Mouse (Mus musculus) embryonic facial prominence, embryonic 13.5 days (tissue): Measurements from ENCODE around the gene Rap1gap2. TPM values are rescaled to one million over a fixed set of nuclear protein-coding genes. Genes with fewer than 3 reads are reported as not detected.

Experiments
- ATAC-seq: fragments of 200-750 bp; cut with Nextera tagmentation; 2 replicates; pipeline ENCODE4 v1.8.0; 2017; ENCODE audit warnings: low read depth; ENCODE audit not compliant: insufficient number of reproducible peaks, insufficient read depth, low FRiP score, low TSS enrichment
- H3K27ac ChIP-seq: fragments of 300-500 bp; sonication (generic); 2 replicates; pipeline ENCODE4 v1.5.1; 2015; ENCODE audit warnings: moderate library complexity, mild to moderate bottlenecking, inconsistent platforms
- H3K27me3 ChIP-seq: fragments of 300-500 bp; sonication (generic); 2 replicates; pipeline ENCODE4 v1.6.1; 2015; ENCODE audit warnings: mild to moderate bottlenecking, inconsistent platforms
- H3K36me3 ChIP-seq: fragments of 300-500 bp; sonication (generic); 2 replicates; pipeline ENCODE4 v1.6.1; 2015; ENCODE audit warnings: mild to moderate bottlenecking, inconsistent platforms
- H3K4me1 ChIP-seq: fragments of 300-500 bp; sonication (generic); 2 replicates; pipeline ENCODE4 v1.6.1; 2015; ENCODE audit warnings: inconsistent platforms
- H3K4me2 ChIP-seq: fragments of 300-500 bp; sonication (generic); 2 replicates; pipeline ENCODE4 v1.6.1; 2015; ENCODE audit warnings: moderate library complexity, mild to moderate bottlenecking, inconsistent platforms
- H3K4me3 ChIP-seq: fragments of 300-500 bp; sonication (generic); 2 replicates; pipeline ENCODE4 v1.5.1; 2015; ENCODE audit warnings: mild to moderate bottlenecking, inconsistent platforms
- H3K9ac ChIP-seq: fragments of 300-500 bp; sonication (generic); 2 replicates; pipeline ENCODE4 v1.6.1; 2015; ENCODE audit warnings: mild to moderate bottlenecking, inconsistent platforms
- H3K9me3 ChIP-seq: fragments of 300-500 bp; sonication (generic); 2 replicates; pipeline ENCODE4 v1.6.1; 2016; ENCODE audit warnings: inconsistent platforms
- WGBS: fragments of 180-500 bp; shearing (Covaris S2); methylation state at CpG from one replicate; pipeline ENCODE4 v1.1.7; 2015; ENCODE audit warnings: mixed read lengths; 5-methylcytosine and 5-hydroxymethylcytosine counted together
- polyA plus RNA-seq: library from polyadenylated mRNA; unstranded; fragments of >200 nt; fragmentation: Nextera tagmentation; extraction: Ambion mirVana; gene quantifications from 2 replicates; pipeline ENCODE4 v1.2.1, GENCODE M21; 2015

Rap1gap2 gene
- polyA plus RNA-seq, 1 experiment from 2014 or later, result 1.1 TPM

- Histone ChIP-seq H3K36me3 (no peaks in the 10 kb centered on the region), H3K9ac (no peak overlapping the region), H3K9me3 (no peaks in the 10 kb centered on the region), H3K4me1 (no peaks in the 10 kb centered on the region), H3K4me2 (no peak overlapping the region), H3K4me3 (no peak overlapping the region), H3K27me3 (no peaks in the 10 kb centered on the region), H3K27ac (no peak overlapping the region)
- WGBS, result 54% methylated on average over 12 of the region's 12 CpGs
- no peak for ATAC-seq
These were observed 195.0 kb downstream of the Rap1gap2 start for GRCm38 (mm10) chr11:74415736-74416135.

DNA sequence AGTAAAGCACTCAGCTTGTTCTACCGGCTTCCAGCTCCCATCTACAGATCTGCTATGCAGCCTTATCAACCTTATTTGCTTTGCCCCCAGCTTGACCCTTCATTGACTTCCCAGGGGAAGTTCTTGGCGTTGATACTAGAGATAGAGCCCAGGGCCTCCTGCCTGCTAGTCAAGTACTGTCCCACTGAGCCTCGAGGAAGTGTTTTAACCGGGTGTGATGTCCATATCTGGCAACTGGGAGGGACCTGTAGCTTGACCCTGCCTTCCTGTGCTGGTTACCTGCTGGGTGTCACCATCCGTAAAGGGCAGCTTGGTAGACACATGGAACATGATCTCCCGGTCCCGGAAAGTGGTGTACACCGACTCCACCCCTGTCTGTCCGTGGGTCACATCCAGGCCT lies 196.6 kb downstream of the Rap1gap2 start:
- no peak overlapping the region for H3K9ac ChIP-seq
- ATAC-seq, result no peak
- H3K4me1 ChIP-seq, result peaks cover 10% of the 10 kb centered on the region
- no peak overlapping the region for H3K4me2 ChIP-seq
- WGBS, result 76% methylated on average over 9 of the region's 9 CpGs
- no peak overlapping the region for H3K4me3 ChIP-seq
- no peaks in the 10 kb centered on the region for H3K27me3 ChIP-seq
- H3K36me3 ChIP-seq, result no peaks in the 10 kb centered on the region
- no peak overlapping the region for H3K27ac ChIP-seq
- no peaks in the 10 kb centered on the region for H3K9me3 ChIP-seq

GRCm38 (mm10) chr11:74413449-74413972 lies 197.2 kb downstream of the Rap1gap2 start:
- WGBS, result 70% methylated on average over 3 of the region's 3 CpGs
- ATAC-seq, result no peak
- Histone ChIP-seq H3K27ac (no peak overlapping the region), H3K4me2 (no peak overlapping the region), H3K9me3 (no peaks in the 10 kb centered on the region), H3K4me1 (peaks cover 16% of the 10 kb centered on the region), H3K9ac (no peak overlapping the region), H3K27me3 (no peaks in the 10 kb centered on the region), H3K4me3 (no peak overlapping the region), H3K36me3 (no peaks in the 10 kb centered on the region)

- Histone ChIP-seq H3K9ac (no peak overlapping the region), H3K9me3 (no peaks in the 10 kb centered on the region), H3K36me3 (no peaks in the 10 kb centered on the region), H3K27ac (no peak overlapping the region), H3K4me2 (no peak overlapping the region), H3K4me3 (no peak overlapping the region), H3K27me3 (no peaks in the 10 kb centered on the region), H3K4me1 (peaks cover 18% of the 10 kb centered on the region)
- no peak for ATAC-seq
- WGBS, result 83% methylated on average over 3 of the region's 3 CpGs
These were observed 198.3 kb downstream of the Rap1gap2 start for GRCm38 (mm10) chr11:74412462-74412861.

GRCm38 (mm10) chr11:74411943-74412342 lies 198.8 kb downstream of the Rap1gap2 start:
- no peak overlapping the region for H3K4me3 ChIP-seq
- H3K9ac ChIP-seq, result no peak overlapping the region
- no peak overlapping the region for H3K27ac ChIP-seq
- H3K9me3 ChIP-seq, result no peaks in the 10 kb centered on the region
- peaks cover 18% of the 10 kb centered on the region for H3K4me1 ChIP-seq
- no peaks in the 10 kb centered on the region for H3K27me3 ChIP-seq
- ATAC-seq, result no peak
- 67% methylated on average over 3 of the region's 3 CpGs for WGBS
- H3K36me3 ChIP-seq, result no peaks in the 10 kb centered on the region
- H3K4me2 ChIP-seq, result no peak overlapping the region

DNA sequence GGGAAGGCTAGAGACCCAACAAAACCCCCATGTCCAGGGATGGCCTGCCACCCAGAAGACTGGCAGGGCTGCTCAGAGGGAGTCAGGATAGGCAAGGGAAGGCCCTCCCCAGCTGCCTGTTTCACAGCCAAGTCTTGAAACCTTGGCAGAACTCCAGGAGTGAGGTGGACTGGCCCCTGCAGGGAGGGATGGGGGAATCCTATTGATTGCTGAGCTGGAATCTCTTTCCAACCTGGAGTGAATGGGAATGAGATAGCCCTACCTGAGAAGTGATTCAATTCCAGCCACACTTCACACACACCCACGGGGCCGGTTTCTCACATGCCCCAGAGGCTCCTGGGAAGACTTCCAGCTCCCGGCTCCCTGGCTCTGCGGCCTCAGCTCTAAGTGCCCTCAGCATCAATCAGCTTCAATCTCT lies 200.9 kb downstream of the Rap1gap2 start:
- ATAC-seq, result no peak
- H3K9me3 ChIP-seq, result no peaks in the 10 kb centered on the region
- no peak overlapping the region for H3K4me3 ChIP-seq
- no peak overlapping the region for H3K4me2 ChIP-seq
- WGBS, result 42% methylated on average over 4 of the region's 4 CpGs
- no peaks in the 10 kb centered on the region for H3K27me3 ChIP-seq
- peaks cover 18% of the 10 kb centered on the region for H3K4me1 ChIP-seq
- H3K27ac ChIP-seq, result peak overlapping the region; percentile 24
- no peak overlapping the region for H3K9ac ChIP-seq
- no peaks in the 10 kb centered on the region for H3K36me3 ChIP-seq

- no peaks in the 10 kb centered on the region for H3K36me3 ChIP-seq
- peak overlapping the region; percentile 24 for H3K27ac ChIP-seq
- peaks cover 18% of the 10 kb centered on the region for H3K4me1 ChIP-seq
- no peak for ATAC-seq
- H3K9me3 ChIP-seq, result no peaks in the 10 kb centered on the region
- H3K4me2 ChIP-seq, result no peak overlapping the region
- 52% methylated on average over 5 of the region's 5 CpGs for WGBS
- no peak overlapping the region for H3K9ac ChIP-seq
- no peaks in the 10 kb centered on the region for H3K27me3 ChIP-seq
- H3K4me3 ChIP-seq, result no peak overlapping the region
These were observed 201.3 kb downstream of the Rap1gap2 start for GRCm38 (mm10) chr11:74409447-74409754.

- H3K36me3 ChIP-seq, result no peaks in the 10 kb centered on the region
- 55% methylated on average over 4 of the region's 4 CpGs for WGBS
- H3K4me2 ChIP-seq, result no peak overlapping the region
- no peak overlapping the region for H3K4me3 ChIP-seq
- H3K27ac ChIP-seq, result peak overlapping the region; percentile 24; the same call in 1 of the 2 replicates
- H3K27me3 ChIP-seq, result no peaks in the 10 kb centered on the region
- H3K9ac ChIP-seq, result no peak overlapping the region
- peak; percentile 79 for ATAC-seq
- H3K9me3 ChIP-seq, result no peaks in the 10 kb centered on the region
- H3K4me1 ChIP-seq, result peaks cover 18% of the 10 kb centered on the region
These were observed 201.9 kb downstream of the Rap1gap2 start for GRCm38 (mm10) chr11:74408587-74409446.

DNA sequence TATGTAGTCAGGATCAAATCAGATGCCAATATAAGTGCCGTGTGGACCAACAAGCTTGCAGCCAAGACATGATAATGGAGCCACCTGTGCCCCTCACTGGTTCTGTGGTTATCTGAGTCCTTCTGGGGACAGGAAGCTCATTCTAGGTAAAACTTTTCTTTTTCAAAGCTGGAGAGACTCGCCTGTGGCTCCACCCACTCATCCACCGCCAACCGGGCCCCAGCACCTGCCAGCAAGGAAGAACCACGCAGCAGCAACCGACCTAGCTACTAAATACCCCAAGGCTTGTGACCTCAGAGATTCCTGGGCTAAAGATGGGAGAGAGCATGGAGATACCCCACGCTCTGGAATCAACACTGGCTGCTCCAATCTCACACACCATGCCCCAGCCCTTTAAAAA lies 205.5 kb downstream of the Rap1gap2 start:
- ATAC-seq, result no peak
- Histone ChIP-seq H3K9me3 (no peaks in the 10 kb centered on the region), H3K4me3 (no peak overlapping the region), H3K27ac (no peak overlapping the region), H3K36me3 (no peaks in the 10 kb centered on the region), H3K4me1 (peaks cover 18% of the 10 kb centered on the region), H3K27me3 (no peaks in the 10 kb centered on the region), H3K4me2 (no peak overlapping the region), H3K9ac (no peak overlapping the region)
- WGBS, result 66% methylated on average over 7 of the region's 7 CpGs

DNA sequence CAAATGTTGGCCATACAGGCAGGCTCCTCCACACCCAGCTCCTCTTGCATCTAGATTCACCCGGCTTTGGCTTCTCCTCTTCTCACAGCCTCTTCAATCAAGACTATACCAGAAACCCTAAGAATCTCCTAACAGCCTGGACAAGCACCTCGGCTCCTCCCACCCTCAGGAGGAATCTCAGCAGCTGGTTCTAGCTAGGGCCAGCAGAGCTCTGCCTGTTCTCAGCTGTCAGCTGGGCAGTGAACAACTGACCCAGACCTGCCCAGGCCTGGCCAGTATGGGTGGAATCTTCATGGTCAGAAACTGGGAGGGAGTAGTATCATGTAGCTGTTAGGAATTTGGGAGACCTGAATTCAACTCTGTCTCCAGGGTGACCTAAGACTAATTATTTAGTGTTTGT lies 206.5 kb downstream of the Rap1gap2 start:
- Histone ChIP-seq H3K4me1 (peaks cover 9% of the 10 kb centered on the region), H3K36me3 (no peaks in the 10 kb centered on the region), H3K9ac (no peak overlapping the region), H3K4me2 (no peak overlapping the region), H3K4me3 (no peak overlapping the region), H3K9me3 (no peaks in the 10 kb centered on the region), H3K27ac (no peak overlapping the region), H3K27me3 (no peaks in the 10 kb centered on the region)
- ATAC-seq, result no peak
- WGBS, result 58% methylated on average over 2 of the region's 2 CpGs

DNA sequence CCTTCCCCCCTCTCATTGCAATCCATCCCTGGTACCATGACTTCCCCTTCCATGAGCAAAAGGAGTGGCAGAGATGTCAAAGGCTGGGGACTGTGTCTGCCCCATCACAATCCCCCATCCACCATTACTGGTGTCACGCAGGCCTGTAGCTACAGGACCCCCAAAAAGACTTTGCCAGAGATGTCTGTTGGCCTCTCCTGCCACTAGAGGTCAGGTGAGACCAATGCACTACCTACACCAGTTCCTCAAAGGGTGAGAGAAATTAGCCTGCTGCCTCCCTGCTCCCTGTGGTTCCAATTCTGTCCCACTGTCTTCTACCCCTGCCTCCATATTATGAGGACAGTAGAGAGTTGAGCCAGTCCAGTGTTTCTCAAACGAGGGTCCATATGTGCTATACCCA lies 208.6 kb downstream of the Rap1gap2 start:
- no peaks in the 10 kb centered on the region for H3K27me3 ChIP-seq
- H3K9ac ChIP-seq, result no peak overlapping the region
- WGBS, result 41% methylated on average over 2 of the region's 2 CpGs
- no peak for ATAC-seq
- no peaks in the 10 kb centered on the region for H3K4me1 ChIP-seq
- H3K27ac ChIP-seq, result no peak overlapping the region
- no peak overlapping the region for H3K4me2 ChIP-seq
- no peaks in the 10 kb centered on the region for H3K9me3 ChIP-seq
- H3K36me3 ChIP-seq, result no peaks in the 10 kb centered on the region
- no peak overlapping the region for H3K4me3 ChIP-seq

GRCm38 (mm10) chr11:74395583-74395982 lies 215.1 kb downstream of the Rap1gap2 start:
- ATAC-seq, result no peak
- WGBS, result 87% methylated on average over 18 of the region's 18 CpGs
- H3K4me3 ChIP-seq, result no peak overlapping the region

More at GRCm38 (mm10) chr11:74395583-74395982, 215.1 kb downstream of the Rap1gap2 start:
- no peaks in the 10 kb centered on the region for H3K36me3 ChIP-seq
- no peaks in the 10 kb centered on the region for H3K9me3 ChIP-seq
- no peaks in the 10 kb centered on the region for H3K4me1 ChIP-seq
- no peak overlapping the region for H3K9ac ChIP-seq
- H3K4me2 ChIP-seq, result no peak overlapping the region
- H3K27ac ChIP-seq, result no peak overlapping the region
- no peaks in the 10 kb centered on the region for H3K27me3 ChIP-seq
